Mouse (Mus musculus) mesoderm, embryonic 11.5 days (tissue): ENCODE data around the gene Ptpra.
A peak's percentile ranks its signal among the peaks of the same experiment; 100 is the strongest.
"Not testable (repeated sequence)": the region's sequence is repeated elsewhere in the genome, so short reads cannot be mapped to it uniquely, and the experiment has no call there.

Experiments used
- DNase-seq: peaks from one replicate; pipeline ENCODE4 v3.0.0-alpha.2; 2012; ENCODE audit warnings: low read depth, low spot score

The Ptpra gene

DNA sequence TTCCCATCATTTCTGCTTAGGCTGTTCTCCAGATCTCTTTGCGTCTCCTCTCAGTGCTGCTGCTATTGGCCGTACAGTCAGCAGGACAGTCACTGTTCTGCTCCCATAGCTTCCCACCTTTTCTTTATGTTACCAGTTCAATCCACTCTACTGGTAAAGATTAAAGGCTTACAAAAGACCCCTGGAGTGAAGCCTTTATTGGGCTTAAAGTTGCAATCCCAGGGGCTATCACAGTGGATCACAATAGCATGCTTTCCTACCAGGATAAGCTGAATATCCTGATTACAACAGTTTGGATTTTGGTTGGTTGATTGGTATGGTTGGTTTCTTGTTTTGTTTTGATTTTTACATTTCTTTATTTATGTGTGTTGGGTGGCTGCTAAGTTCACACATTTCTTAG lies 37.9 kb downstream of the Ptpra start:
- no peak for DNase-seq

DNA sequence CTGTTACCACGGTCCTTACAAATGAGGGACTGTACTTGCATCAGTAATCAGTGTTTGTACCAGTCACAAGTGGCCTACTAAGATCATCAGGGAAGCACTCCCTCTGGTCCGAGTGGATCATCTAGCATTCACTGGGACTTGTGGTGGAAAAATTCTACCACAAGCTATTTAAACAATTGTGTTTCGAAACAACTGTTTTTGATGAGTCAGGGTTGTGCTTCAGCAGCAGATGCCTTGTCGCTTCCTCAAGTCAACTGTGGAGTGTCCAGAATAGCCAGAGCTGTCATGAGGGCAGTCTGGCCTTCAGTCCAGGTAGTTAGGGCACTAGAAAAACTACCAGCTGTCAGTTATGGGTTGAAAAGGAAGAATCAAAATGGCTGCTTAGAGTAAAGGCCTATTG lies 38.5 kb downstream of the Ptpra start:
- no peak for DNase-seq

DNA sequence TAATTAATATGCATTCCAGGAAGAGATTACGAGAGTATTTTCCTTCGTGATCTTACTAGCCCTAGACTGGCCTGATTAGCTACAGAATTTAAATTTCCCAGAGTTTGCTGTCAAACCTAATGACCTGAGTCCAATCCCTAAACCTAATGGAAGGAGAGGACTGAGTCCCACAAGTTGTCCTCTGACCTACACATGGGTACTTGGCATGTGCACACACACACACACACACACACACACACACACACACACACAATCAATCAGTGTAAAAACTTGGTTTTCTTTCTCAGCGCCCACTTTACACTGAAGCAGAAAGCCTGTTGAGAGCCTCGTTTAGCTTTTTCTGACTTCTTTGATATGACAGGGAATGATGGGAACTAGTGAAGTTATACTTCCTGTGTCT lies 41.1 kb downstream of the Ptpra start:
- peak; percentile 16 for DNase-seq

DNA sequence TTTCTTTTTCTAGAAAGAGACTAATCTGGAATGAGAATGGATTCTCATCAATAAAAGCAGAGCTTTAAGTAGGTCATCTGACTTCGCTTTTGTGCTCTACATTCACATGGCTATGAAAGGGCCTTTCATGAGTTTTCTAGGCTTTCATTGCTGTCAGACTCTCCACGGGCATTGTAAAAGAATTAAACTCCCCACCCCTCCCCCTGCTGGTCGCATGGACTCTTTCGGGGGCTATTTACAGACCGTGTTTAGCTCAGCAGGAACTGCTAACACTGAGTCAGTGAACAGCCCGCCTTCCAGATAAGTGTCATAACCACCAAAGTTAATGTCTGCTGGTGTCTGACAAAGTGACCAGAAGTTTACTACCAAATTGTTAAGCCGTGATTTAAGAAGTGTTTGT lies 41.5 kb downstream of the Ptpra start:
- peak; percentile 73 for DNase-seq

DNA sequence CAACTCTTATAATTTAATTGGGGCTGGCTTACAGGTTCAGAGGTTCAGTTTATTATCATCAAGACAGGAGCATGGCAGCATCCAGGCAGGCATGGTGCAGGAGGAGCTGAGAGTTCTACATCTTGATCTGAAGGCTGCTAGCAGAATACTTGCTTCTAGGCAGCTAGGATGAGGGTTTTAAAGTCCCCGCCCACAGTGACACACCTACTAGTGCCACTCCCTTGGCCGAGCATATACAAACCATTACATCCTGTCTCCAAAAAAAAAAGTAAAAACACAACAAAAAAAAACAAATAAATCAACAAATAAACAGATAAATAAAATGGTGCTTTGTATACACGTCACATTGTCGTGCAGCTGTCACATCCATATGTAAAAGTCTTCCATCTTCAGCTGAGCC lies 45.0 kb downstream of the Ptpra start:
- DNase-seq, result not testable (repeated sequence)

DNA sequence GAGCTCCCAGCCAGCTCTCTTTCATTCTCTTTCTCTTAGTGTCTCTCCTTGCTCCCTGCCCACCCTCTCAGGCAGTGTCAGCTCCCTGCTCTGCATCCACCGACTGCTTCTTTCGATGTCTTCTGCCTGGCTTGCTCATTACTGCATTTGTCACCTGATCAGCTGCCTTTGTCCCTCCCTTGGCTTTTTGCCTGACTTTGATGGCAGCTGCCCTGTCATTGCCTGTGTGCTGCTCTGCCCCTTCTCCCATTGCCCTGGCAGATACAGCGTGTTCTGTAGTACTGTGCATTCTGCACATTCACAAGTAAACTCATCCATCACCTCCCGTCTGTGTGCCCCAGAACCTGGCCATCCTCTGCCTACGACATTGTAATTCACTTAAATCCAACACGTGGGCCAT lies 46.0 kb downstream of the Ptpra start:
- DNase-seq, result peak; percentile 12

DNA sequence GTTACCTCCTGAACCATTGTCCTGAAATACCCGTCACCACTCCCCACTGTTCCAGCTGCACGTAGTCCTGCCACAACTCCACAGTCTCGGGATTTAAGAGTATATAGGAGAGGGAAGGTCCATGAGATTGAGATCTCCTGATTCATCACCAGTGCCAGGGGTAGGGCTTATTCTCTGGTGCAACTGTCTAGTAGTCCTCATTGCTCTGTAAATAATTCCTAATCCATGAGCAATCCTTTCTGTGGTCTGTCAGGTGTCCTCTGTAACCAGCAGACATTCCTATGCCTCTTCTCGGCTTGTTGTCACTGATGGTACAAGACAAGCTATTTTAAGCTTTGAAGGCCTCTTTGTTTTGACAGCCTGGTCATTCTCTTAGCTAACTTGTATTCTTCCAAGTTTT lies 46.9 kb downstream of the Ptpra start:
- DNase-seq, result no peak

DNA sequence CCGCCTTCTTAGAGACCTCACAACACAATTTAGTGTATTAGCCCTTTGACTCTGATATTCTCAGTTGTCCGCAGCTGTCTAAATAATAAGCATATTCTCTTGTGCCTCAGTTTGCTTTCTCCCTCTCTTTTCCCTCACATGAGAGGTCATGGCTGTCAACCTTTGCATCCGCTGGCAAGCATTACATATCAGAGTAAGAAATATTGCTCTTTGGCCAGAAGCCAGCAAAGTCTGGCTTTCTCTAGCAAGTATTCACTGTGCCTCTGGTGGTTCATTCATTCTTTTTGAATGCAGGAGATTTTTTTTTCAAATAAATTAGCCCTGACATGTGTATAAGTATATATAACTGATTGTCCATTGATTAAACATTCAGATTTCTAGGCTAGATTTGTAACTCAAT lies 49.5 kb downstream of the Ptpra start:
- peak; percentile 32 for DNase-seq

DNA sequence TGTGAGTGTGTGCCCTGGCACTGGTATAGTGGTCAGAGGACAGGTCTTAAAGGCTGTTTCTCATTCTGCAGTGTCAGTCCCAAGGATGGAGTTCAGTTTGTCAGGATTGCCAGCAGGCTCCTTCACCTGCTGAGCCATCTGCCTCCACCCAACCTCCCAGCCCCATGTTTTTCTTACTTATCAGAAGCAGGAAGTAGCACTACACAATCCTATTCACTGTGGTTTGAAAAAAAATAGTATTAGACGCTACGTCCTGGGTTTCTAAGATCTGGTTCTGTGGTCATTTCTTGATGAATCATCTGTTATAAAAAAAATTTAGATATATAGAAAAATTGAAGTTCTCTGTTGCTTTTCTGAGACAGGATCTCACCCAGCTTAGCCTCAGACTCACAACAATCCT lies 51.5 kb downstream of the Ptpra start:
- DNase-seq, result no peak

DNA sequence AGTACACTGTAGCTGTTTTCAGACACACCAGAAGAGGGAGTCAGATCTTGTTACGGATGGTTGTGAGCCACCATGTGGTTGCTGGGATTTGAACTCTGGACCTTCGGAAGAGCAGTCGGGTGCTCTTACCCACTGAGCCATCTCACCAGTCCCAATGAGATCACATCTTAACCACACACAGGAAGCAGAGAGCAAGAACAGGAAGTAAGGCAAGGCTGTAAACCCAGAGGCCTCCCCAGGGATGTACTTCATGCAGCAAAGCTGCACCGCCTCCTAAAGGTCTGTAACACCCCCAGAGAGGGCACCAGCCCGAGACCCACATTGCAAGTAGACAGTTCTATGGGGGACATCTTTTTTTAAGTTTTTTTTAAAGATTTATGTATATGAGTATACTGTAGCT lies 61.5 kb downstream of the Ptpra start:
- DNase-seq, result not testable (repeated sequence)

DNA sequence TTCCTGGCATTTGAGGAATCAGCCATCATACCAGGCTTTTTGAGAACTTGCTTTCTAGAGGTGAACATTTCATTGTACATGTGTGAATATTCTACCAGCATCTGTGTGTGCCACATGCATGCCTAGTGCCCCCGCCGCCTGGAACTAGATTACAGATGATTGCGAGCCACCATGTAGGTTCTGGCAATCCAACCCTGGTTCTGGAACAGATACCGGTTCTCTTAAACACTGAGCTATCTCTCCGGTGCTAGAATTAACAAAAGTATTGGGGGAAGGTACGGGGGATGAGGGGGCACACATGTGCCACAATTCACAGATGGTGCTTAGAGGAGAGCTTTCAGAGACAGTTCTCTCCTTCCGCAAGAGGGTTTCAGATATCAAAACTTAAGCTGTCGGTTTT lies 63.8 kb downstream of the Ptpra start:
- no peak for DNase-seq

DNA sequence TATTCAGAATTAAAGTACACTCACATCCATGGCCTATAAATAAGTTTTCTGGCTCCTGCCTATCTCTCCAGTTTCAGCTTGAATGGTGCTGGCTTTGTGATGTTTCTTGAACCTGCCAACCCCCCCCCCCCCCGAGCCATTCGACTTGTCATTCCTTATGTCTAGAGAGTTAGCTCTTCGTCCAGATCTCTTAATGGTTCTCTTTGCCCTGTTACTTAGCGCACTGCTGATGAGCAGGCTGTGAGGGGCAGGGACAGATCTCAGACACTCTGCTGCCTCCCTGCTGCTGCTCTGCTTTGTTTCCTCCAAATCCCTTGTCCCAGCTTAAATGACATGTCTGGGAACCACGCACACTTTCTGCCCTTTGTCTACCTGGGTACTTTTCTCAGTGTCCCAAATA lies 65.7 kb downstream of the Ptpra start:
- DNase-seq, result no peak

DNA sequence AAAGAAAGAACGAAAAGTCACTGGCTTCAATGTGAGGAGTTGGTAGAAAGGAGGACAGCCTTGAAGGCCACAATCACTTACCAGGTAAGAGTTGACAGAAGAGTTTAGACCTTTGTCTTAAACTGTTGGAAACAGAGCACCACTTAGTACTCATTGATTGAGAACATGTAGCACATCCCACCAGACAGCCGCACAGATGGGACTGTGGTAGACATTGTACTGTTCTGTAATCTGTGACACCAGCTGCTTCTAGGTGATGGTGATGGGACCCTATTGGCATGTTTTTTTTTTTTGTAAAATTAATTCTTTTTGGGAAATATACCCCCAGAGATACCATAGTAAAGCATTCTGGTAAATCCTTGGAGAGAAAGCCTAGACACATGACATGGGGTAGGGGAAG lies 71.8 kb downstream of the Ptpra start:
- no peak for DNase-seq

DNA sequence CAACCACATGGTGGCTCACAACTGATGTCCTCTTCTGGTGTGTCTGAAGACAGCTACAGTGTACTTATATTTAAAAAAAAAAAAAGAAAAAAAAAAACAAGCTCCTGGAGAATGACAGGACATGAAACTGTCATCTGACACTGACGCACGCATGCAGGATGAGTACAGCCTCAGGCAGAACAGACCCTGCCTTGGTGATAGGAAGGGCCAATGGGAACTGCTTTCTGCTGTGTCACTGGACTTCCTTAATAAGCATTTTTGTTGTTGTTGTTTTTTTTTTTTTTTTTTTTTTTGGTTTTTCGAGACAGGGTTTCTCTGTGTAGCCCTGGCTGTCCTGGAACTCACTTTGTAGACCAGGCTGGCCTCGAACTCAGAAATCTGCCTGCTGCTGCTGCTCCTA lies 75.4 kb downstream of the Ptpra start:
- DNase-seq, result not testable (repeated sequence)

DNA sequence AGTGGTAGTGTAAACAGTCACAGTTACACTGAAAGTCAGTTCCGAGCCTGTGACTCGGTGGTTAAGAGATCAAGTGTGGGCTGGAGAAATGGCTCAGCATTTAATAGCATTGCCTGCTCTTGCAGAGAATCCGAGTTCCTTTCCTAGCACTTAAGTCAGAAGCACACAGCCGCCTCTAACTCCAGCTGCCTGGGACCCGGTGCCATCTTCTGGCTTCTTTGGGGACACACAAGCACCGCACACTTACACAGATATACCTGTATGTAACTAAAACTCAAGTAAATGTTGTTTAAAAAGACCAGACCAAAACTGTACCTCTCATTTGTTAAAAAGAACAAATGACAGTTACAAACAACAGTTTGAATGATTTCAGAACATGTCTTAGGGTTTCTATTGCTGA lies 78.4 kb downstream of the Ptpra start:
- no peak for DNase-seq

DNA sequence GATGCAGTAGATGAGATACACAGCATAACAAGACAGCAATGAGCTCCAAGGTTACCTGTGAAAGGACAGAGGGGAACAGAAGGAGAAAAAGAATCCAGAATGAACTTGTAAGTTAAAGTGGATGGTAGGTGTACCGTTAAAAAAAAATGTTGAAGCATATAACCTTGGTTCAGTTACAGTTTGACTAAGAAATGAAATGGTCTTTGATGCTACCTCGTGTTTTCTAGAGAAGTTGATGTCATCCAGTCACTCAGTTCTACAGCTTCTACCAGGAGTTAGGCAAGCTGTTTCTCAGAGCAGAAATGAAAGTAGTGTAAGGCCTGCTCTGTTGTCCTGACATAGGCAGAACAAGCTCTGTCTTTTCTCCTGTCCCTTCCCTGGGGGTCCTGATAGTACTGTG lies 79.2 kb downstream of the Ptpra start:
- no peak for DNase-seq

DNA sequence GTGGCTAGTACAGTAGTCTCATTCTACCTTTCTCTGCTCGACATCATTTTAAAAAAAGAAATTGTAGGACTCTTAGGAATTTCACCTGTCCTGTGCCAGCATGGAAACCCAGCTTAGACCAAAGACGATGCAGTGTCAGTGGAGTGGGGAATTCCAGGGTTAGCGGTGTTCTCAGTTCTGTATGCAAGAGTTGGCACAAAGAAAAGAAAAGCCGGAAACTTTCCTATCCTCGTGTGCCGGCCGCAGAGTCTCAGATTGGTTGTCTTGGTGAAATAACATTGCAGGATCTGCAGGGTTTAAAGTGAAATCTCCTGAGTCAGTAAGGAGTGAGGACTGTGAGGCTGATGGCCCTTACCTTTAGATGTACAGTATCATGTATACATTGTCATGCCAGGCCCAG lies 79.8 kb downstream of the Ptpra start:
- DNase-seq, result no peak

DNA sequence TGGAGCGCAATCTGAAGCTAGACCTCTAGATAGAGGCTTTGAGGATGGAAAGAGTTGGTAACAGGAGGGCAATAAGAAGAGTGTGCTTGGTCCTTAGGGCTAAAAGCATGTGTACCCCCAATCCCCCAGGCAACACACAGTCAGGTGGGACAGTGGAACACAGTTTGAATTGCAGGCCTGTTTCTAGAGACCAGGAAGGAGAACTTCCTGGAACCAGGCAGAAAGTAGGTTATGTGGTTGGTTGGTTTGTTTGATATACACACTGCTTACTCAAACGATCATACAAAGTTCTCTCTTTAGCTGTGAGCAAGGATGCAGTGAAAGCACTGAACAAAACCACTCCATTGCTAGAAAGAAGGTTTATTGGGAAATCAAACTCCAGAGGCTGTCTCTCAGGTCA lies 82.1 kb downstream of the Ptpra start:
- DNase-seq, result no peak

DNA sequence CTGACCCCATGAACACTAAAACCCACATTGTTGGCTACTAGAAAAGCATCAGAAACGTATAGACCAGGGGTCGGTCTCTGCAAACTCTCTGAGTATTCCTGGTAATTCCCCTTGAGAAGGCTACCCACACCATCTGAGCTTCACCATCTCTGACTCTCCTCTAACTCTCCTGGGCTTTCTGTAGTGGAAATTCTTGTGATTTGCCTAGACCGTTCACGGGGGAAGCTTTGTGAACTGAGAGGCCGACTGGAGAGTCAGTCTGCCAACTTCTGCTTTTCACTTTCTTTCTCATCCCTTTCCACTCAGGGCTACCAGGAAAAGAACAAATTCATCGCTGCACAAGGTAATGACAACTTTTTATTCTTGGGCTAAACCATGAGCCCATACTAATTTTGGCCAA lies 84.9 kb downstream of the Ptpra start:
- DNase-seq, result no peak

DNA sequence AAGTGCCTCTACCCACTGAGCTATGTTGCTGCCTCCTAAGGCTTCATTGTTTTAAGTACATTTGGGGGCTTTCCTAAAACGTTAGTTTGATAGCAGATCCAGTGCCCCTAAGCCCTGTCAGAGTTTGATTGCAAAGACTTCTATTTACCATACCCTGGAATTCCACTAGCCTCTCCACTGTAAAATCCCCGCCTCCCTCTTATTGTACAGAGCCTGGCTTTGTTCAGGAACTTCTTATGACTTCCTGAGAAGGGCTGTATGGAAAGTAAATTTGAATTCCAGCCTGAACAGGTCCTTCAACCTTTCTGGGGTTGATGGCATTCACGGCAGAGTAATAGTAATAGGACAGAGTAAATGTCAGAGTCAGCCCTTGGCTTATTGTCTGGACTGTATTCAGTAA lies 86.8 kb downstream of the Ptpra start:
- DNase-seq, result no peak

DNA sequence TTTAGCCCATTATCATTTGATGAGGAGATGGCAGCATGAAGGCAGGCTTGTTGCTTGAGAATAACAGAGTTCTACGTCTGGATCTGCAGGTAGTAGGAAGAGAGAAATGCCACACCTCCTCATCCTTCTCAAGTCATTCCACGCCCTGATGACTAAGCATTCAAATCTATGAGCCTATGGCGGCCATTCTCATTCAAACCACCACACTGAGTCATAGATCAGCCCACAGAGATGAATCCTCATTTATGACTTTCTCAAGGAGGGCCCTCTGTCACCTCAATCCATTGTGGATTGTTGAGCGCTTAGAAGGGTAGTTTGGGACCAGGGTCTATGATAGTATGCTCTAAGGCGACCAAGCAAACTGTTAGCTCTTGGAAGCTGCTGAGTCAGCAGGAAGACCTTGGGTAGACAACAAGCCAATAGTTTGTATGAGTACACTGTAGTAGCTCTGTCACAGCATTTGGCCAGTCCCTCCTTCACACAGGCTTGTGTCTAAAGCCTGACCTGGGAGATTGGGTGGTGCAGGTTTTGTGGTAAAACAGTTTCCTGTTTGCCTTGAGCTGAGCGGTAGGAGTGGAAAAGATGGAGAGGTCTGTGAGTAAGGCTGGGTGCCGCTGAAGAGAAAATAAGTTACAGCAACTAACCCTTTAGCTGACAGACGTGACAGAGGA lies 88.9 kb downstream of the Ptpra start:
- DNase-seq, result no peak

DNA sequence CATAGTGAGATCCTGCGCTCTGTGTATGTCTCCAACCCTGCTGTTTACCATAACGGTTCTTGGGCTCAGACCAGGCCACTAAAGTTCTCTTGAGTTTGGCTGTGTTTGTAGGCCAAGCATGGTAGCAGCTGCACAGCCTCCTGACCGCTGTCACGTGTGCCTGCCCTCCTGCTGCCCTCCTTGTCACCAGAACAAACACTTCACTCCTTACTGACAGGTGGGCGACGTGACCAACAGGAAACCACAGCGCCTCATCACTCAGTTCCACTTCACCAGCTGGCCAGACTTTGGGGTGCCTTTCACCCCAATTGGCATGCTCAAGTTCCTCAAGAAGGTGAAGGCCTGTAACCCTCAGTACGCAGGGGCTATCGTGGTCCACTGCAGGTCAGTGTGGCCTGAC lies 90.2 kb downstream of the Ptpra start:
- no peak for DNase-seq

DNA sequence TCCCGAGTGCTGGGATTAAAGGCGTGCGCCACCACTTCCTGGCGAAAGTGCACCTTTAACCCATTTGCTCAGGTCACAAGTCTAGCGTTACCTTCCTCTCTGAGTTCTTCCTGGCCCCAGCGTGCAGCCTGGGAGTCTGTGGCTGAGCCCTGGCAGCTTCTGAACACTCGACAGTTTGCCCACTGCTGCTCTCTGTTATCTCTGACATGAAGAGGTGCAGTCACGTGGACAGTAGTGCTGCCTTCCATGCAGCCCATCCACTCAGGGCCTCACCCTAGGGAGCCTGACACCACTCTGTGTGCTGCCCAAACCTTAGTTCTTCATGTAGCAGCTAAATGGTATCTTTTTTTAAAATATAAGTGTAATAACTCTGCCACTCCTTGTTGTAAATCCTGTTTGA lies 96.9 kb downstream of the Ptpra start:
- DNase-seq, result no peak

DNA sequence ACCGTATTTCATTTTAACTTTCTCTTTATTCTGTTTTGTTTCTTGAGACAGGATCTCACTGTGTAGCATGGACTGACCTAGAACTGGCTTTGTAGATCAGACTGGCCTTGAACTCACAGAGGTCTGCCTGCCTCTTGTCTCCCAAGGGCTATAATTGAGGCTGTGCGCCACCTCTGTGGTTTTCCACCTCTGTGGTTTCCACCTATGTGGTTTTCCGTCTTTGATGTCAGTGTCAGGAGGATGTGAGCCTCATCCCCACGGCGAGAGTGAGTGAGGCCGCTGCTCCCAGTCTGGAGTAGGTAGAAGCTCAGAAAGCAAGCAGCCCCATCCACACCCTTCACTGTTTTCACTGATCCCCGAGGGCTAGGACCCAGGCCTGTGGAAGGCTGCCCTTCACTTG lies 104.8 kb downstream of the Ptpra start:
- no peak for DNase-seq
